Mouse (Mus musculus) lung, postnatal 0 days (tissue): ENCODE results near the gene Pappa.

Experiments
- CTCF ChIP-seq: IDR thresholded peaks from 2 replicates; pipeline ENCODE4 v1.5.1; 2016; ENCODE audit warnings: antibody characterized with exemption, mild to moderate bottlenecking
- EP300 ChIP-seq: IDR thresholded peaks from 2 replicates; pipeline ENCODE4 v1.6.1; 2016; ENCODE audit warnings: antibody characterized with exemption, mild to moderate bottlenecking, control low read depth

GRCm38 (mm10) chr4:65402286-65402685, 278.3 kb downstream of the Pappa start:
- TF ChIP-seq CTCF, result no peak
- no peak for TF ChIP-seq EP300
